Mouse (Mus musculus) fibroblast of lung, adult 2 months (primary cell): ENCODE data around the gene Snx7.

Experiments
- DNase-seq: peaks from one replicate; pipeline ENCODE4 v3.0.0-alpha.2; 2011; ENCODE audit warnings: low read depth

Gene Snx7

DNA sequence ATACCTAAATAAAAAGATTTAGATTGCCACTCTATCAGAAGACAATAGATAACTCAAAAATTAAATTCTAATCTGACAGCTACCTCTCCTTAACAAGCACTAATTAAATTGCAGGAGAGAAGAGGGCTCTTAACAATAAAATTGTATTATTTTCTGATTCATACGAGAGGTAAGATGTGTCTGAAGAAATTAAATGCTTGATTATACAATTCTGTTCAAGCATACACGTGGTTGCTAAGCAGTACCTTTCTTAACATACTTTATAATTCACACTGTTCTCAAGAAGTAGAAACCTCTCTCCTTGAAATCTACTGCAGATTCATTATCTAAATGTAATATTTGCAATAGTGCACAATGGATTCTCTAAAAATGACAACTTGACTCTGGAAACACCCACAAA, 54.5 kb downstream of the Snx7 start:
- no peak for DNase-seq

GRCm38 (mm10) chr3:117812135-117812534, 56.6 kb downstream of the Snx7 start:
- no peak for DNase-seq

DNA sequence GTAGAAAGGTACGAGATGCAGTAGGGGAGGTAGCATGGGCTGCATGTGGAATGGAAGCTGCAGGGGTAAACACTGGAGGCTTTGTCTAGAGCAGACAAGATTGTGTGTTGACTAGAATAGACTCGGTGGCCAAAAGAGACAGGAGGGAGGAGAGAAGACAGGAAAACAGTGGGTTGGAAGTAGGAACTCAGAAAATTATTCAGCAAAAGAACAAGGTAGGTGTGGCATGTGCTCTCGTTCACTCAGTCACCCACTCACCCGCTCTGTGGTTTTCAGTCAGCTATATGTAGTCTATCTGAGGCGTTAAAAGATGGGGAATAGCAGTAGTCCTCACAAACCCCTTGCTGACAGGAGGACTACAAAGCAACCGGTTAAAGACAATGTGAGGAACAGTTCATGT, 63.0 kb downstream of the Snx7 start:
- DNase-seq, result no peak

GRCm38 (mm10) chr3:117794501-117794900, 74.2 kb downstream of the Snx7 start:
- DNase-seq, result no peak

- DNase-seq, result no peak
Measured at GRCm38 (mm10) chr3:117791951-117792350, 76.8 kb downstream of the Snx7 start.

GRCm38 (mm10) chr3:117791273-117791672, 77.5 kb downstream of the Snx7 start:
- no peak for DNase-seq

GRCm38 (mm10) chr3:117788800-117789693, 79.7 kb downstream of the Snx7 start:
- DNase-seq, result no peak

DNA sequence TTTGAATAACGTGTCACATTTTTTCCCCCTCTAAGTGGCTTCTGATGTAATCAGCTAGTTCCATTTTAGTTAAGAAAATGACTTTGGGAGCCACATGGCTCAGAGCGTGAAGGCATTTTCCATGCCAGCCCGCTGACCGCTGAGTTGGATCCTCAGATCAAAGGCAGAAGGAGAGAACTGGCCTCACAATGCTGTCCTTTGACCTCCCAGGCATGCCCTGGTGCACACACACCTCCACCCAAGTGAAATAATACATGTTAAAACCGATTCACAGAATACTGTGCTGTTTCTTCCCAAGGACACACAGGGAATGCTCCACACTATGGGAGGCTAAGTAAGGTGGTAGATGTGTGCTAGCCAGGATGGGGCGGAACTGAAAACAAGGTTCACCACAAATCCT, 81.5 kb downstream of the Snx7 start:
- no peak for DNase-seq

- DNase-seq, result no peak
Measured at GRCm38 (mm10) chr3:117752151-117752757, 116.5 kb downstream of the Snx7 start.

DNA sequence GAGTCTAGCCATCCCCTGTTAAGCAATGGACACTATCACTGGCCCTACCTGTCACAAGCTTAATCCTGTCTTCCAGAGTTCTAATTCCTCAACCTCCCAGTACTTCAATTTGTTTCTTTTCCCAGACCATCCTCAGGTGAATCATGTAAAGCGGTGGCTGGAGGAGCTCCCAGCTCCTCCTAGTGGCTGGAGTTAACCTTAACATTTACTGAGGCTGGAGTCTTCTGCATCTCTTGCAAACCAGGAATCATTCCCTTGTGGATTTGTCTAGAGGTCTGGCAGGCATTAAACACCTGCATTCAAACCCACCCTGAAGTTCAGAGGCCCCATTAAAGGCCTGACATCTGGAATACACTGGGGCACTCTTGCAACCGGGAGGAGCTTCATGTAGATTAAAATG, 117.1 kb downstream of the Snx7 start:
- DNase-seq, result no peak

GRCm38 (mm10) chr3:117749256-117749655, 119.5 kb downstream of the Snx7 start:
- DNase-seq, result no peak

DNA sequence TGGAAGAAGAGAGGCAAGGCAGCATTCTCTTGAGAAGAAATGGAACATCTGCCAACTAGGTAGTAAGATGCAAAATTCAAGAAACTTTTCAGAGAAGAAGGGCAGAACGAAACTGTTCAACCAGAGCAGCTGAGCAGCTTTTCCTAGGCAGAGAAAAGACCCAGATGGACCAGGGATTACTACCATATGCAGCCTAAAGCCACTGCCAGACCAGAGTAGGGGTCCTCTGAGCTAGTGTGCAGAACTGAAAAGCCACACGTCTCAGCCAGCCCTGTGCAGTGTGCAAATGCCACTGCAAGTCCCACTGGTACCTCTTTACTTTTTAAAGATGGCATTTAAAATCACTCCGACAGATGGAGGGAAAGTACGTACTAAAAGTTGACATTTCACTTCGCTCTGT, 129.0 kb downstream of the Snx7 start:
- DNase-seq, result no peak

GRCm38 (mm10) chr3:117732661-117733060, 136.1 kb downstream of the Snx7 start:
- DNase-seq, result no peak
